Mouse (Mus musculus) liver, adult 2 months (tissue): ENCODE results near the gene Arhgef11.

ENCODE experiments used
- CTCF ChIP-seq: fragments of 200-500 bp; IDR thresholded peaks from 2 replicates; pipeline ENCODE4 v1.5.1; 2011; ENCODE audit warnings: low read depth, low read length, control low read depth
- POLR2A ChIP-seq: fragments of 200-500 bp; IDR thresholded peaks from 2 replicates; pipeline ENCODE4 v1.6.1; 2011; ENCODE audit warnings: low read length, control low read depth; ENCODE audit not compliant: insufficient read depth; ENCODE audit errors: extremely low read depth

DNA sequence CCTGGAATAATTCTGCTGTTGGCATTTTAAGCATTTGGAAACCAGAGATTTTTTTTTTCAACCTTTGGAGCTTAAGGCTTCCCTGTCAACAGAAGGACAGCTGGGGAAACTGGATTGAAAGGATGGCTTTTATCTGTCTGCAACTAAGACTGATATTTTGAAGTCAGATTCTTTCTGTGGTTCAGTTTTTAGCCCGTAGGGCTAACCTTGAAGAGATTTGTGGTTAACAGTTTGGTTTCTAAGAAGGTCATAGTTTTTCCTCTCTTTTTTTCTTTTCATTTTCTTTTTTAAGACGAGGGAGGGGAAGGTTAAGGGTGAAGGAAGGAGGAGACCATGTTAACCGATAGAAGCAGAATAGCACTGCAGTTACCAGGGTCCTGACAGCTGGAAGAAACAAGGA, 881 bp downstream of the Arhgef11 start:
- TF ChIP-seq POLR2A (no peak), CTCF (no peak)
